Mouse (Mus musculus) CD4-positive naive resting alpha-beta T cell, adult 76 days (primary cell): ENCODE measurements around the gene AU021092. TPM values are rescaled to one million over a fixed set of nuclear protein-coding genes. Genes with fewer than 3 reads are reported as not detected.

Source experiments
- total RNA-seq: library from RNA; stranded (reverse); gene quantifications from one replicate; pipeline ENCODE4 v1.2.4, GENCODE M21; 2023

Gene AU021092
- not detected for total RNA-seq

DNA sequence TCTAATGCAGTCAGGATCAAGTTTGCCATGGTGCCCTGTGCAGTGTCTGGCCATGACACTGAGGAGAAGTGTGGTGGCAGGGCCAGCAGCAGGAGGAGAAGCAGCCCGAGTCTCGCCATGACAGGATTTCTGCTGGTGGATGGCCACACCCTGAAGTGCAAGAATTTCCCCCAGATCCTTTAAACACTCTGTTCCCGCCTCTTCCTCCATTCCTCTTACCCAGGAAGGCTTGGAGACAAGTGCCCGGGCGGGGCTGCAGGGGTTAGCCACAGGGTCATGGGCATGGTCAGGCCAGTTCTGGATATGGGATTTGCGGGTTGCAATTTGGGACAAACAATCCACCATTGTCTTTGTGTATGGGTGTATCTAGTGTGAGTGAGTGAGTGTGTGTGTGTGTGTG lies at the start of gene AU021092:
Gene AU021092 (minus strand): TSS at position 160 of the 400 bp plus-strand sequence.

DNA sequence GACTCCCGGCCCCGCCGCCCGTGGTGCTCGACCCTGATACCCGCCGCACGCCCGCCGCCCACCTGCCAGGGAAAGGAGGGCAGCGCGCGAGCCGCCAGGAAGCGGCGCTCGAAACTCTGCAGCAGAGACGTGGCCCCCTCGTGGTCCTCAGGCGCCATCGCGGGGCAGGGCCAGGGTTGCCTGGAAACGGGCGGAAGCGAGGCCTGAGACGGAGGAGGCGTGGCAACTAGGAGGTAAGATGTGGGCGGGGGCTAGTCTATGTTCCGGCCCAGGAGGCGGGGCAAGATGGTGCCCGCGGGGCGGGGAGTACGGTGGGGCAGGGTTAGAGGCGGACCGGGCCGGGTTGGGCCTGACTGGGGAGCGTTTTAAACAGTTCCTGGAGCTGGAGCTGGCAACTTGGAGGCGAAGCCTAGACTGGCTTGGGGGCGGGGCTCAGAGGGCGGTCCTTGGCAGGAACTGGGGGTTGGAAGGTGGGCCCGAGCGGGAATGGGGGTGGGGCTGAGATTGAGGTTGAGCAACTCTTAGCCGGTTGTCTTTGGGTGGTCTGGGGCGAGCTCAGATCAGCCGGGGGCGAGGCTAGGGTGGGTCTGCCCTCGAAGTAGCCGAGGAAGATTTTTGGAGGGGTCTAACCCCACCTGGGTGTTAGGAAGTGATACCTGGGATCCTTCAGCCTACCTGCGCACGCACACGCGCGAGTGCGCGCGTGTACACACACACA lies 33.8 kb upstream of the AU021092 start, which contains the start of gene Eef2kmt:
Gene Eef2kmt (minus strand): TSS at position 205 of the 718 bp plus-strand sequence.

DNA sequence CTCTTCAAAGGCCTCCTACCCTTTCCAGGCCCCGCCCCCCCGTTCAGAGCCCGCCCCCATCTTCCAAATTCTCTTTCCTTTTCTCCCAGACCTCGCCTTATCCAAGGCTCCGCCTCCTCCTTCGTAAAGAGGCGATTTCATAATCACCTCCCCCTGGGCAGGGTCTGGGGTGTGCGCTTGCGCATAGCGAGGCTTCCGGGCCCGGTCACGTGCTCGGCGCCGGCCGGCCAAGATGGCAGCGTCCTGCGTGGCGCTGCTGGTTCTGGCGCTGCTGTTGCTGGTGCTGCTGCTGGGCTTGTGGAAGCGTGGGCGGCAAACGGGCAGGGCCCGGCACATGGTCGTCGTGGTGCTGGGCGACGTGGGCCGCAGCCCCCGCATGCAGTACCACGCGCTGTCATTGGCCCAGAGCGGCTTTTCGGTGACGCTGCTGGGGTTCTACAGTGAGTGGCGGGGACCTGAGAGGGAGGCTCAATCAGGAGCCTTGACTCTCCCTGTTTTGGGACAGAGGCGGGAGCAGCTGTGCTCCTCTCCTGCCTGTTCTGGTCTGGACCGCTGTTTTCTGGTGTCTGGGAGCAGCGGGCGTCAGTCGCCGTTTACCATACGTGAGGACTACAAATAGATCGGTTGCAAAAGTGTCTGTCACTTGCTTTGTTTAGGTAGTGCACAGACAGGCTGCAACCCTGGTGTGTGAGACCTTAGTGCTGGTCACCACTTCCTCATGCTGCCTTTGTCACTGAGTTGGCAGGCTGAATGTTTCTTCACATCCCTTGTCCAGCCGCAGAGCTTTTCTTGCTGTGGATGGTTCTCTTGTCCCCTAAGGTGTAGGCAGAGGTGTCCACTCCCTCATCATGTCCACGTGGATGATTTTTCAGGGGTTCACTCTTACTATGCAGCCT lies 11.6 kb upstream of the AU021092 start, which contains the start of gene Alg1:
Gene Alg1 (plus strand): TSS at position 204 of the 896 bp plus-strand sequence.

GRCm38 (mm10) chr16:5203668-5204433 lies 18.2 kb downstream of the AU021092 start, which contains the start of gene Nagpa:
Gene Nagpa, minus strand, starts transcription at chr16:5204012.

Other genes starting within 250 kb of the AU021092 start
- gene Sept12, start 224.4 kb downstream of the AU021092 start, total RNA-seq = not detected
- not detected for gene Smim22, start 215.0 kb downstream of the AU021092 start, total RNA-seq
- gene Rogdi, start 208.7 kb downstream of the AU021092 start, total RNA-seq = 21.6 TPM
- 125 TPM for gene Glyr1, start 172.4 kb downstream of the AU021092 start, total RNA-seq
- gene Ubn1, start 172.2 kb downstream of the AU021092 start, total RNA-seq = 175 TPM
- gene Ppl, start 89.9 kb downstream of the AU021092 start, total RNA-seq = 0.70 TPM
- not detected for gene Sec14l5, start 75.2 kb downstream of the AU021092 start, total RNA-seq
- 25.8 TPM for gene Nagpa, start 18.3 kb downstream of the AU021092 start, total RNA-seq
- 37.8 TPM for gene Alg1, start 11.3 kb upstream of the AU021092 start, total RNA-seq
- 14.9 TPM for gene Eef2kmt, start 33.7 kb upstream of the AU021092 start, total RNA-seq